Mouse (Mus musculus) lung, postnatal 0 days (tissue): ENCODE data around the gene Prg2.

ENCODE experiments used
- CTCF ChIP-seq: IDR thresholded peaks from 2 replicates; pipeline ENCODE4 v1.5.1; 2016; ENCODE audit warnings: antibody characterized with exemption, mild to moderate bottlenecking
- EP300 ChIP-seq: IDR thresholded peaks from 2 replicates; pipeline ENCODE4 v1.6.1; 2016; ENCODE audit warnings: antibody characterized with exemption, mild to moderate bottlenecking, control low read depth

- TF ChIP-seq CTCF, result no peak
- TF ChIP-seq EP300, result no peak
Observed at GRCm38 (mm10) chr2:84996376-84996775, 16.1 kb downstream of the Prg2 start.
